Mouse (Mus musculus): ENCODE measurements around the gene Bcr. TPM values are rescaled to one million over a fixed set of nuclear protein-coding genes. Genes with fewer than 3 reads are reported as not detected.
"Not testable (repeated sequence)": the region's sequence is repeated elsewhere in the genome, so short reads cannot be mapped to it uniquely, and the experiment has no call there.

Bcr gene
- polyA plus RNA-seq, 1 experiment from 2014 or later: 10.6 TPM

DNA sequence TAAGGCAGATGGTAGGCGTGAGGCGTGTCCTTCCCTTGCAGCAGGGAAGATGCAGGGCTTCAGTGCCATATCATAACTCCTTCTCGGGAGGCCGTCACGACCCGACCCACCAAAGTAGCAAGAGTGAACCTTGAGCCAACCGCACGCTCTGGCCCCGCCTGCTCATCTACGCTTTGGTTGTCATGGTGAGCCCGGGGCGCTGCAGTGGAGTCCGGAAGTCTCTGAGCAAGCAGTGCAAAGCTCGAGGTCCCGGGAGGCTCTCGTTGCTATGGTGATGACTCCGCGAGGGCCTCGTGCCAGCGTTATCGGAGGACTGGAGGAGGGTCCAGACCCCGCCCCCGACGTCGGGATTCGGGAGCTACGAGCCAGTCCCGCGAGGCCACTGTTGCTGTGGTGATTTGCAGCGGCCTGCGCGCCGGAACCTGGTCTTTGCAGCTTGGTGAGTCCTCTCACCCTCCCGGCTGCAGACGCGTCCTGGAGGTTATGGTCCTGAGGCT, 23.5 kb upstream of the Bcr start, which contains the start of gene Rab36:
Rab36 (plus strand) TSS at position 176 of the 497 bp plus-strand sequence.
- Histone ChIP-seq H3K36me3 (no peaks in the 10 kb centered on the region), H3K9me3 (no peaks in the 10 kb centered on the region), H3K27me3 (no peaks in the 10 kb centered on the region), H3K9ac (peak within 1 kb of the TSS; percentile 73), H3K4me3 (peak within 1 kb of the TSS; percentile 51), H3K4me1 (peaks cover 31% of the 10 kb centered on the region), H3K4me2 (peak within 1 kb of the TSS; percentile 75), H3K27ac (peak within 1 kb of the TSS; percentile 82)
- peak; percentile 94 for ATAC-seq (ENCODE audit: insufficient number of reproducible peaks, insufficient read depth, low FRiP score, low TSS enrichment, low read depth)
- WGBS: under 1% methylated on average over 36 of the region's 36 CpGs

DNA sequence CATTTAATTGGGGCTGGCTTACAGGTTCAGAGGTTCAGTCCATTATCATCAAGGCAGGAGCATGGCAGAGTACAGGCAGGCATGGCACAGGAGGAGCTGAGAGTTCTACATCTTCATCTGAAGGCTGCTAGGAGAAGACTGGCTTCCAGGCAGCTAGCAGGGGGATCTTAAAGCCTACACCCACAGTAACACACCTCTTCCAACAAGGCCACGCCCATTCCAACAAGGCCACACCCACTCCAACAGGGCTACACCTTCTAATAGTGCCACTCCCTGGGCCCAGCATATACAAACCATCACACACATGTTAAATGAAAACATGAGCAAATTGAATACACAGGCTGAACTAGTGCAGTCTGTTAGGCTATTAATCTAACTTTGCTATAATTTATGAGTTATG, 18.3 kb upstream of the Bcr start:
- H3K9ac ChIP-seq; ATAC-seq (ENCODE audit: insufficient number of reproducible peaks, insufficient read depth, low FRiP score, low TSS enrichment, low read depth); H3K4me3 ChIP-seq; H3K4me2 ChIP-seq; H3K27ac ChIP-seq; H3K9me3 ChIP-seq; H3K27me3 ChIP-seq: not testable (repeated sequence)
- Histone ChIP-seq H3K4me1 (peaks cover 14% of the 10 kb centered on the region), H3K36me3 (peaks cover 15% of the 10 kb centered on the region)
- 7% methylated on average over 1 of the region's 1 CpGs for WGBS

DNA sequence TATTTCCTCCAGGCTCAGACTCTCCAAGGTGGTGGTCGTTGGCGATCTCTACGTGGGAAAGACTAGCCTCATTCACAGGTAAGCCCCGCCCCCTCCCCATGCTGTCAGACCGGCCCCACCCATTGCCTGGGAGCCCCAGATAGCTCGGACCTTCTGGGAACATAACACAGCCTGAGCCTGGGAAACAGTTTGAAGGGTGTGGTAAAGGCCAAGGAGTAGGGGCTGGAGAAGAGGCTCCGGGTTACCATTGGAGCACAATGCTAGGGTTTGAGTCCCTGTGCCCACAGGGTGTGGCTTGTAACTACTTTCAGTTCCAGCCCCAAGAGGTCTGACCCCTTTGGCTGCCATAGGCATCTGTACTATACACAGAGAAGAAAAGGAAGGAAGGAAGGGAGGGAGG, 15.9 kb upstream of the Bcr start:
- 0 out of 2 replicates have a peak, but pooled peaks have one; percentile 2 for ATAC-seq (ENCODE audit: insufficient number of reproducible peaks, insufficient read depth, low FRiP score, low TSS enrichment, low read depth)
- Histone ChIP-seq H3K27ac (no peak overlapping the region), H3K27me3 (no peaks in the 10 kb centered on the region), H3K4me1 (0 out of 2 replicates have a peak, but pooled peaks cover 5% of the 10 kb centered on the region), H3K4me2 (no peak overlapping the region), H3K36me3 (peaks cover 18% of the 10 kb centered on the region), H3K9ac (no peak overlapping the region), H3K4me3 (no peak overlapping the region), H3K9me3 (no peaks in the 10 kb centered on the region)
- 33% methylated on average over 7 of the region's 7 CpGs for WGBS

DNA sequence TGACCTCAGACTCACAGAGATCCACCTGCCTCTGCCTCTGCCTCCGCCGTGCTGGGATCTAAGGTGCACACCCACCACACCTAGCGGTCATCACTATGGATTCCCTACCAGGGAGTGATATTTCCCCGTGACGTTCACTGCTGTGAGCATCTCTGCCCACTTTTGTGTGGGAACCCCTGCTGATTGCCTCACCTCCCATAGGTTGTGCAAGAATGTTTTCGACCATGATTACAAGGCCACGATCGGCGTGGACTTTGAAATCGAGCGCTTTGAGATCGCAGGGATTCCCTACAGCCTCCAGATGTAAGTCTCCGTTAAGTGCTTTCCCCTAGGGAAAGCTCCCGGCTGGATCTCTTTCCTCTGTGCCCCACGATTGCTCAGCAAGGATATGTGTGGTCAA, 14.6 kb upstream of the Bcr start:
- 90% methylated on average over 15 of the region's 15 CpGs for WGBS
- Histone ChIP-seq H3K9ac (no peak overlapping the region), H3K9me3 (no peaks in the 10 kb centered on the region), H3K27ac (no peak overlapping the region), H3K4me3 (no peak overlapping the region), H3K27me3 (no peaks in the 10 kb centered on the region), H3K4me2 (no peak overlapping the region), H3K4me1 (0 out of 2 replicates have a peak, but pooled peaks cover 5% of the 10 kb centered on the region), H3K36me3 (peaks cover 18% of the 10 kb centered on the region)
- no peak for ATAC-seq (ENCODE audit: insufficient number of reproducible peaks, insufficient read depth, low FRiP score, low TSS enrichment, low read depth)

DNA sequence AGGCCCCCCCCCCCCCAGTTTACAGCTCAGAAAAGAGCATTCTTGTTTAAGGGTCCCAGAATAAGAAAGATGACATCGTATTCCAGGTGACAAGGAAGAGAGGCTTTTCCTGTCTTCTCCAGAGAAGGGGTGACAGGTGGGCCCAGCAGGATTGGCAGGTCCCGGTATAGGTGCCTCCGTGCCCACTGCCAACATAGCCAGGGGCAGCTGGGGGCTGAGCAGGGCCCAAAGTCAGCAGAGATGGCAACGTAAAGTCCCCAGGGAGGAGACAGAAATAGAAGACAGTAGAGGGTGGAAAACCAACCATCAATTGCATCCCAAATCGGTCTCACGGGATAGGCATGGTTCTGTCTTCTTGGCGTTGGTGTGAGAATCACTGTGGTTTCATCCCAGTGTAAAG, 11.7 kb upstream of the Bcr start:
- Histone ChIP-seq H3K36me3 (peaks cover 18% of the 10 kb centered on the region), H3K9me3 (no peaks in the 10 kb centered on the region), H3K9ac (no peak overlapping the region), H3K4me2 (no peak overlapping the region), H3K27ac (no peak overlapping the region), H3K27me3 (no peaks in the 10 kb centered on the region), H3K4me1 (0 out of 2 replicates have a peak, but pooled peaks cover 5% of the 10 kb centered on the region), H3K4me3 (no peak overlapping the region)
- 94% methylated on average over 7 of the region's 7 CpGs for WGBS
- ATAC-seq (ENCODE audit: insufficient number of reproducible peaks, insufficient read depth, low FRiP score, low TSS enrichment, low read depth): no peak

DNA sequence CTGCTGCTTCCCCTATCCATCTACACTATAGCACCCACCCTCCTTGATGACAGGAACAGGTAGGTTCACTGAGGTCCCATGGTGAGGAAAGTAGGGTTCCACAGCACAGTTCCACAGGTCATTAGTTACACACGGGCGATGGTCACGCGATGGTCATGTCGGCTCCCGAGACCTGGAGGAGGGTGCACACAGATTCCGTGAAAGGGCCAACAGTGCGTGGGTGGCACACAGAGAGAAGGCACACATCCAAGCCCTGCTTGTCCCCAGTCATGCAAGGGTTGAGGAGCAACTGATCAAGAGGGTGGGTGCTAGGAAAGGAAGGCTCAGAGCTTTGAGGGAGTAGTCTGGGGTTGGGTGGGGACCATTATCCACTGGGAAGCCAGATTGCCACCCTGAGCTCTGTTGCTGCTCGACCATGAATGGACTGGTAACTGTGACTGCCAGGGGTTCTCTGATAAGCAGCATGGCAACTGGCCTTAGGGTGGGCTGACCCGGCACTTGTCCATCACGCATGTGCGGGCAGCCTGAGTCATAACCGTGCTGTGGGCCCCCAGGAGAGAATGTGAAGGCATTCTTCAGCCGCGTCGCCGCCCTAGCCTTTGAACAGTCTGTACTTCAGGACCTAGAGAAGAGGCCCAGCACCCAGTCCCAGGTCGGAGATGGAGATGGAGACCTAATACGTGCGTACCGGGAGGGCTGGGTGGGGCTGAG, 8.9 kb upstream of the Bcr start:
- Histone ChIP-seq H3K4me1 (peaks cover 5% of the 10 kb centered on the region; the same call in 1 of the 2 replicates), H3K27me3 (no peaks in the 10 kb centered on the region), H3K4me2 (no peak overlapping the region), H3K9me3 (no peaks in the 10 kb centered on the region), H3K9ac (no peak overlapping the region), H3K36me3 (peaks cover 7% of the 10 kb centered on the region; the same call in 1 of the 2 replicates), H3K27ac (no peak overlapping the region), H3K4me3 (no peak overlapping the region)
- 95% methylated on average over 21 of the region's 21 CpGs for WGBS
- no peak for ATAC-seq (ENCODE audit: insufficient number of reproducible peaks, insufficient read depth, low FRiP score, low TSS enrichment, low read depth)

DNA sequence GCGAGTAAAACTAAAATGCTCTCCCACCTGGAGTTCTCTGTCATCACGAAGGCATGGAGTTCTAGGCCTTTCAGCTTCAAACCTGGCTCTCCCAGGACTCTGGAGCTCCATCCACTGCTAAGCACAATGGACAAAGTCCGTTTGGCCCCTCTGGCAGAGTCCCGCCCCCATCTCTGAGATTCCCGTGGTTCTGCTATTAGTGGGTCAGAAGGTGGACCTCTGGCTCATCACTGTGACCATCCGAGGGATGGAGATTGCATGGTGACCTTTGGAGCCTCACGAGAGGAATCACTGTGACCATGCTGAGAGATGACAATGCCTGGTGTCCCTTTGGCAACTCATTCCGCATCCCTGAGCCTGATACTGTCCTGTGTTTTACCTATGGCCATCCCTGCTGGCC, 7.5 kb upstream of the Bcr start:
- H3K4me3 ChIP-seq: no peak overlapping the region
- H3K9ac ChIP-seq: no peak overlapping the region
- no peaks in the 10 kb centered on the region for H3K9me3 ChIP-seq
- no peak overlapping the region for H3K27ac ChIP-seq
- H3K36me3 ChIP-seq: peaks cover 3% of the 10 kb centered on the region; the same call in 1 of the 2 replicates
- 78% methylated on average over 8 of the region's 8 CpGs for WGBS
- H3K4me1 ChIP-seq: peaks cover 5% of the 10 kb centered on the region; the same call in 1 of the 2 replicates
- H3K4me2 ChIP-seq: no peak overlapping the region
- ATAC-seq (ENCODE audit: insufficient number of reproducible peaks, insufficient read depth, low FRiP score, low TSS enrichment, low read depth): no peak
- no peaks in the 10 kb centered on the region for H3K27me3 ChIP-seq

DNA sequence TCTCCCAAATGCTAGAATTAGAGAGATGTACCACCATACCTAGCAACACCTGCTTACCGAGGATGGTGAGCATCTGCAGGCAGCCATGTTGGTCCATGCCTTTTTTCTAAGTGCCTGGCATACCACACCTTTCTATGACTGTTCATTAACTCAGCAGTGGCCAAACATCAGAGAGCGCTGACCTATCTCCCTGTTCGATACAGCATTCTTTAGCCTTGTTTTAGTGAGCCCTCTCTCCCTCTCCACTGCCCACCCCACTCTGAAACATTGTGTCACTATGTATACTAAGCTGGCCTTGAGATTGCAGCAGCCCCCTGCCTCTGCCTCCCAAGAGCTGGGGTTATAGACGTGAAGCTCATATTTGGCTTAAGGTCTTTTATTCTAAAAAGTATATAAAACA, 6.7 kb upstream of the Bcr start:
- Histone ChIP-seq H3K27ac (no peak overlapping the region), H3K9ac (no peak overlapping the region), H3K27me3 (no peaks in the 10 kb centered on the region), H3K4me3 (no peak overlapping the region), H3K4me2 (no peak overlapping the region), H3K4me1 (peaks cover 5% of the 10 kb centered on the region; the same call in 1 of the 2 replicates), H3K9me3 (no peaks in the 10 kb centered on the region), H3K36me3 (peaks cover 3% of the 10 kb centered on the region; the same call in 1 of the 2 replicates)
- 84% methylated on average over 4 of the region's 4 CpGs for WGBS
- ATAC-seq (ENCODE audit: insufficient number of reproducible peaks, insufficient read depth, low FRiP score, low TSS enrichment, low read depth): no peak

DNA sequence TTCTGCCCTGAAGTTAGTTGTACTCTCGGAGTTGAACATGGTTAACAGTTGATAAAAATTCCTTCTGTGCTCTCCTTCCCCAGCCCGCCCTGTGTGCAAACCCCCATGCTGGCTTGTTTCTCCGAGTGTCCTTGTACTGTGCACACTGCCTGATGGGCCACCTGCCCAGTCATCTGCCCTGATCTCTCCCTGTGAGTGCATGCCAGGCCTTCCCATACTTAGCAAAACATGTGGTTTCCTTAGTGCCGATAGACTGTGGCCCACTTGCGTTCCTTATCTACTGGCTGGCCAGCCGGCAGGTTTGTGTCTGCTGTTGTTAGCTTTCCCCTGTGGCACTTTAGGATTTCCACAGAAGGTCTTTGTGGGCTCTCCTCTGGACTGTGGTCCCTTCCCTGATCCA, 6.3 kb upstream of the Bcr start:
- ATAC-seq (ENCODE audit: insufficient number of reproducible peaks, insufficient read depth, low FRiP score, low TSS enrichment, low read depth): no peak
- 69% methylated on average over 6 of the region's 6 CpGs for WGBS
- H3K36me3 ChIP-seq: peaks cover under 1% of the 10 kb centered on the region; the same call in 1 of the 2 replicates
- peaks cover 9% of the 10 kb centered on the region; the same call in 1 of the 2 replicates for H3K4me1 ChIP-seq
- H3K27me3 ChIP-seq: no peaks in the 10 kb centered on the region
- H3K4me2 ChIP-seq: no peak overlapping the region
- H3K9ac ChIP-seq: no peak overlapping the region
- H3K27ac ChIP-seq: no peak overlapping the region
- no peak overlapping the region for H3K4me3 ChIP-seq
- no peaks in the 10 kb centered on the region for H3K9me3 ChIP-seq

DNA sequence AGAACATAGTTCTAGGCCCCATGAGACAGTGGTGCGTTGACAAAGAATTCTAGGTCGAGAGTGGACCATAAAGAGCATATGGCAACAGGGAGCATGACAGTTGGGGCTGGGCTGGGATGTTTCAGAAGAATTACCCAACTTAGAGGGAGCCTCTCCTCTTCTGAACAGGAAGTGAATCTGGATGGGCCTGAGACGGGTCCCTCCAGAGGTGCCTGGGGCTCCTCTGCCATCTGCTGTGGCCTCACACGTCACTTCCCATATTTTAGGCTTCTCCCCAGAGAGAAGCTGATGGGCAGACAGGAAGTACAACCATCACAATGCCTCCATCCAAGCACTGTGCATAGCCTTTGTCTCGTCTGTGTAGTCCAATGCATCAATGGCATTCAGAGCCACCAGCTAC, 4.7 kb upstream of the Bcr start:
- no peaks in the 10 kb centered on the region for H3K27me3 ChIP-seq
- no peak overlapping the region for H3K9ac ChIP-seq
- H3K27ac ChIP-seq: no peak overlapping the region
- no peaks in the 10 kb centered on the region for H3K36me3 ChIP-seq
- no peak for ATAC-seq (ENCODE audit: insufficient number of reproducible peaks, insufficient read depth, low FRiP score, low TSS enrichment, low read depth)
- H3K4me1 ChIP-seq: peaks cover 18% of the 10 kb centered on the region
- H3K4me2 ChIP-seq: no peak overlapping the region
- 56% methylated on average over 5 of the region's 5 CpGs for WGBS
- H3K9me3 ChIP-seq: no peaks in the 10 kb centered on the region
- no peak overlapping the region for H3K4me3 ChIP-seq

DNA sequence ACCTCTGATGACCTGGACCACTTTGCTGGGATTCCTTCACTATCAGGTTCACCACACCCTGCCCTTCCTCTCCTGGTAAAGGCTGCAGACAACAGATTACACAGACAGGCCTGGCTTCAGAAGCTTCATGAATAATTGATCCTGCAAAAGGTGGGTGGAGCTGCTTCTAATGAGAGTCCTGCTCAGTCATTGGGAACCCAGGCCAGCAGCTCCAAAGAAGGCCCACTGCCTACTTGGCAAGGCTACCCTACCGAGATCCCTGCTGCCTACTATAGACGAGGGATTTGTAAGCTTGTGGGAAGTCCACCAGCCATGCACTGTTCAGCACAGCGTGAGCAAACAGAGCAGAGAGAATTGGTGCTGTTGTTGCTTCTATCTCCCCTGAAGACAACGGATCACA, 4.1 kb upstream of the Bcr start:
- no peak overlapping the region for H3K9ac ChIP-seq
- no peak overlapping the region for H3K27ac ChIP-seq
- no peaks in the 10 kb centered on the region for H3K27me3 ChIP-seq
- H3K36me3 ChIP-seq: no peaks in the 10 kb centered on the region
- H3K4me3 ChIP-seq: no peak overlapping the region
- peaks cover 19% of the 10 kb centered on the region for H3K4me1 ChIP-seq
- H3K9me3 ChIP-seq: no peaks in the 10 kb centered on the region
- no peak overlapping the region for H3K4me2 ChIP-seq
- no peak for ATAC-seq (ENCODE audit: insufficient number of reproducible peaks, insufficient read depth, low FRiP score, low TSS enrichment, low read depth)
- 15% methylated on average over 4 of the region's 4 CpGs for WGBS

DNA sequence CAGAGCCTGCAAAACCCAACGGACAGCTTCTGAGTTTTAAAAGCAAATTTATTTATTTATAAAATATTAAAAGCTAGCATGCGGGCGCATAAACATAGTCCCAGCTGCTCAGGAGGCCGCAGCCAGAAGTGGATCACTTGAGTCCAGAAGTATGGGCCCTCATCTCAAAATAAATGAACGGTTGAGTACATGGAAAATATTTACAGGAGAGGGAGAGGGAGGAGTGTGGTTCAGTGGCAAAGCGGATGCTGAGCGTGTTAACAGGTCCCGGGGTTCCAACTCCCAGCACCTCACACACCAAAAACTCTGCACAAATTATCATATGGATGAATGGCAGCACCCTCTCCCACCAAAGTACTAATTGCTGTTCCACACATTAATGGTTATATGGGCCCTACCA, 2.1 kb upstream of the Bcr start:
- Histone ChIP-seq H3K9ac (no peak overlapping the region), H3K4me2 (no peak overlapping the region)
- 81% methylated on average over 8 of the region's 8 CpGs for WGBS

More for the DNA sequence above, 2.1 kb upstream of the Bcr start:
- no peak for ATAC-seq (ENCODE audit: insufficient number of reproducible peaks, insufficient read depth, low FRiP score, low TSS enrichment, low read depth)
- Histone ChIP-seq H3K4me1 (peaks cover 40% of the 10 kb centered on the region), H3K27me3 (no peaks in the 10 kb centered on the region), H3K27ac (no peak overlapping the region), H3K4me3 (no peak overlapping the region), H3K9me3 (no peaks in the 10 kb centered on the region), H3K36me3 (no peaks in the 10 kb centered on the region)
